Comparison of ENCODE assay signal across 11 mouse cellular contexts in genomic region chr7:25409114-25409760, GRCm38 (mm10). TPM values are rescaled to one million over a fixed set of nuclear protein-coding genes. Genes with fewer than 3 reads are reported as not detected.
DNase-seq lines count a peak whose midpoint lies in the region; ATAC-seq lines count a peak whose summit lies in the region.
"Had no signal": no experiment of that assay in that cellular context is flagged by ENCODE, and none has a peak within 500 bp of the region (broad histone marks: within the 10 kb centered on the region; RNA-seq: fewer than 3 reads in every experiment).

No protein-coding gene starts in this region.

- ATAC-seq in forebrain, embryonic 14.5 days, result no peak
- ATAC-seq in forebrain, embryonic 15.5 days (replicated peaks), result no peak
- no peak for ATAC-seq in midbrain, embryonic 14.5 days (ENCODE audit: low FRiP score, low TSS enrichment)
- no peak for ATAC-seq in midbrain, embryonic 15.5 days (replicated peaks)
- ATAC-seq: activated CD4-positive, CD25-positive, alpha-beta regulatory T cell, adult 4 months had no signal

- H3K4me1 ChIP-seq in forebrain, embryonic 14.5 days (ENCODE audit: control insufficient read depth, insufficient read depth, low read length), result no peaks in the 10 kb centered on the region
- H3K4me1 ChIP-seq in forebrain, embryonic 15.5 days, result no peaks in the 10 kb centered on the region
- no peaks in the 10 kb centered on the region for H3K4me1 ChIP-seq in midbrain, embryonic 14.5 days (ENCODE audit: control insufficient read depth, insufficient read depth, low read length)
- H3K4me1 ChIP-seq in midbrain, embryonic 15.5 days, result no peaks in the 10 kb centered on the region
- H3K4me1 ChIP-seq: liver, embryonic 15.5 days had no signal

- no peak overlapping the region for H3K27ac ChIP-seq in forebrain, embryonic 14.5 days (ENCODE audit: low read depth, low read length)
- no peak overlapping the region for H3K27ac ChIP-seq in forebrain, embryonic 15.5 days (replicated peaks)
- H3K27ac ChIP-seq in midbrain, embryonic 14.5 days (replicated peaks; ENCODE audit: low read depth, low read length), result no peak overlapping the region
- no peak overlapping the region for H3K27ac ChIP-seq in midbrain, embryonic 15.5 days
- H3K27ac ChIP-seq: liver, embryonic 15.5 days had no signal

- H3K9ac ChIP-seq in forebrain, embryonic 14.5 days (ENCODE audit: low read length), result no peak overlapping the region
- no peak overlapping the region for H3K9ac ChIP-seq in forebrain, embryonic 15.5 days (replicated peaks)
- H3K9ac ChIP-seq in midbrain, embryonic 14.5 days (replicated peaks; ENCODE audit: low read length), result no peak overlapping the region
- H3K9ac ChIP-seq in midbrain, embryonic 15.5 days, result no peak overlapping the region
- H3K9ac ChIP-seq: liver, embryonic 15.5 days had no signal

- no peak overlapping the region for H3K4me2 ChIP-seq in forebrain, embryonic 14.5 days (ENCODE audit: low read length)
- H3K4me2 ChIP-seq in forebrain, embryonic 15.5 days (replicated peaks), result no peak overlapping the region
- no peak overlapping the region for H3K4me2 ChIP-seq in midbrain, embryonic 14.5 days (ENCODE audit: low read length)
- H3K4me2 ChIP-seq in midbrain, embryonic 15.5 days, result no peak overlapping the region
- H3K4me2 ChIP-seq: liver, embryonic 15.5 days had no signal

- DNase-seq in forebrain, embryonic 14.5 days (ENCODE audit: low spot score), result peak; percentile 47
- peak; percentile 49 for DNase-seq in midbrain, embryonic 14.5 days
- peak; percentile 45 for DNase-seq in forelimb bud, embryonic 11.5 days (ENCODE audit: low read depth, low spot score)
- peak; percentile 41 for DNase-seq in thymus, postnatal 25 days
- no peak for DNase-seq in layer of hippocampus, adult 9-11 months
- DNase-seq in frontal cortex, postnatal 14 days (ENCODE audit: low spot score in 2 of 2), result no peak
- DNase-seq: heart, adult 18-20 months had no signal

- H3K9me3 ChIP-seq in forebrain, embryonic 14.5 days (replicated peaks; ENCODE audit: control insufficient read depth, low read length), result no peaks in the 10 kb centered on the region
- no peaks in the 10 kb centered on the region for H3K9me3 ChIP-seq in forebrain, embryonic 15.5 days
- H3K9me3 ChIP-seq in midbrain, embryonic 14.5 days (ENCODE audit: control insufficient read depth, low read length), result no peaks in the 10 kb centered on the region
- no peaks in the 10 kb centered on the region for H3K9me3 ChIP-seq in midbrain, embryonic 15.5 days
- H3K9me3 ChIP-seq: liver, embryonic 15.5 days had no signal

- no peaks in the 10 kb centered on the region for H3K27me3 ChIP-seq in forebrain, embryonic 14.5 days (replicated peaks; ENCODE audit: control insufficient read depth, insufficient read depth, low read length)
- H3K27me3 ChIP-seq in forebrain, embryonic 15.5 days, result no peaks in the 10 kb centered on the region
- no peaks in the 10 kb centered on the region for H3K27me3 ChIP-seq in midbrain, embryonic 14.5 days (ENCODE audit: control insufficient read depth, insufficient read depth, low read length)
- H3K27me3 ChIP-seq in midbrain, embryonic 15.5 days (replicated peaks), result no peaks in the 10 kb centered on the region
- H3K27me3 ChIP-seq: liver, embryonic 15.5 days had no signal

- H3K4me3 ChIP-seq in forebrain, embryonic 14.5 days (ENCODE audit: low read depth, low read length), result no peak overlapping the region
- H3K4me3 ChIP-seq in forebrain, embryonic 15.5 days, result no peak overlapping the region
- no peak overlapping the region for H3K4me3 ChIP-seq in midbrain, embryonic 14.5 days (replicated peaks; ENCODE audit: low read depth, low read length)
- H3K4me3 ChIP-seq in midbrain, embryonic 15.5 days, result no peak overlapping the region
- H3K4me3 ChIP-seq: liver, embryonic 15.5 days had no signal

- H3K36me3 ChIP-seq in forebrain, embryonic 14.5 days (ENCODE audit: control insufficient read depth, insufficient read depth, low read length), result no peaks in the 10 kb centered on the region
- H3K36me3 ChIP-seq in forebrain, embryonic 15.5 days, result no peaks in the 10 kb centered on the region
- no peaks in the 10 kb centered on the region for H3K36me3 ChIP-seq in midbrain, embryonic 14.5 days (ENCODE audit: control insufficient read depth, insufficient read depth, low read length)
- H3K36me3 ChIP-seq in midbrain, embryonic 15.5 days (replicated peaks), result no peaks in the 10 kb centered on the region
- H3K36me3 ChIP-seq: liver, embryonic 15.5 days had no signal

- 40% methylated on average over 4 of the region's 4 CpGs for WGBS in forebrain, embryonic 14.5 days
- WGBS in forebrain, embryonic 15.5 days, result 47% methylated on average over 4 of the region's 4 CpGs
- 47% methylated on average over 4 of the region's 4 CpGs for WGBS in midbrain, embryonic 14.5 days
- WGBS in midbrain, embryonic 15.5 days, result 46% methylated on average over 4 of the region's 4 CpGs

RNA-seq across cellular contexts. Expression of gene Cxcl17, which starts 3.4 kb away (rescaled TPM):
- not detected in 2 replicates for polyA plus RNA-seq in forebrain, embryonic 14.5 days (2014; fragmentation: Nextera tagmentation; extraction: Ambion mirVana)
- polyA plus RNA-seq in forebrain, embryonic 15.5 days (2015; fragmentation: Nextera tagmentation; extraction: Ambion mirVana), result 0.39 and 0.60 TPM in 2 replicates
- polyA plus RNA-seq in midbrain, embryonic 14.5 days (2014; fragmentation: Nextera tagmentation; extraction: Ambion mirVana), result 0.29 TPM in 1 of 2 replicates, not detected in the other
- polyA plus RNA-seq in midbrain, embryonic 15.5 days (2015; fragmentation: Nextera tagmentation; extraction: Ambion mirVana), result 0.79 and 0.93 TPM in 2 replicates
- polyA plus RNA-seq: activated CD4-positive, CD25-positive, alpha-beta regulatory T cell, adult 4 months; liver, embryonic 15.5 days had no signal

RNA-seq across cellular contexts. Expression of gene Lipe, which starts 10.7 kb away (rescaled TPM):
- 5.3 and 8.3 TPM in 2 replicates for polyA plus RNA-seq in forebrain, embryonic 14.5 days (2014; fragmentation: Nextera tagmentation; extraction: Ambion mirVana)
- polyA plus RNA-seq in forebrain, embryonic 15.5 days (2015; fragmentation: Nextera tagmentation; extraction: Ambion mirVana), result 15.4 and 16.1 TPM in 2 replicates
- 3.8 and 9.2 TPM in 2 replicates for polyA plus RNA-seq in midbrain, embryonic 14.5 days (2014; fragmentation: Nextera tagmentation; extraction: Ambion mirVana)
- 10.5 and 12.7 TPM in 2 replicates for polyA plus RNA-seq in midbrain, embryonic 15.5 days (2015; fragmentation: Nextera tagmentation; extraction: Ambion mirVana)

RNA-seq across cellular contexts. Expression of gene Cnfn, which starts 39.7 kb away (rescaled TPM):
- not detected in 2 replicates for polyA plus RNA-seq in forebrain, embryonic 14.5 days (2014; fragmentation: Nextera tagmentation; extraction: Ambion mirVana)
- not detected in 2 replicates for polyA plus RNA-seq in forebrain, embryonic 15.5 days (2015; fragmentation: Nextera tagmentation; extraction: Ambion mirVana)
- not detected in 2 replicates for polyA plus RNA-seq in midbrain, embryonic 14.5 days (2014; fragmentation: Nextera tagmentation; extraction: Ambion mirVana)
- polyA plus RNA-seq in midbrain, embryonic 15.5 days (2015; fragmentation: Nextera tagmentation; extraction: Ambion mirVana), result not detected in 2 replicates
- polyA plus RNA-seq: activated CD4-positive, CD25-positive, alpha-beta regulatory T cell, adult 4 months had no signal

Comparison
In these comparisons a context has a peak if more than half of its experiments do, and no peak if none do; other contexts are left out.
1. DNase-seq: peak in forebrain, embryonic 14.5 days (single experiment), midbrain, embryonic 14.5 days (single experiment), forelimb bud, embryonic 11.5 days (single experiment) and thymus, postnatal 25 days (single experiment); none in layer of hippocampus, adult 9-11 months (single experiment) and frontal cortex, postnatal 14 days (0 of 2).